Mouse (Mus musculus) cerebellum, postnatal 10 days (tissue): Measurements from ENCODE around the gene Ascc3.

Experiments
- DNase-seq, 2 experiments: peaks; one replicate each; pipeline ENCODE4 v3.0.0; 2021; ENCODE audit warnings: mixed read lengths in 2 of 2

Ascc3 gene

DNA sequence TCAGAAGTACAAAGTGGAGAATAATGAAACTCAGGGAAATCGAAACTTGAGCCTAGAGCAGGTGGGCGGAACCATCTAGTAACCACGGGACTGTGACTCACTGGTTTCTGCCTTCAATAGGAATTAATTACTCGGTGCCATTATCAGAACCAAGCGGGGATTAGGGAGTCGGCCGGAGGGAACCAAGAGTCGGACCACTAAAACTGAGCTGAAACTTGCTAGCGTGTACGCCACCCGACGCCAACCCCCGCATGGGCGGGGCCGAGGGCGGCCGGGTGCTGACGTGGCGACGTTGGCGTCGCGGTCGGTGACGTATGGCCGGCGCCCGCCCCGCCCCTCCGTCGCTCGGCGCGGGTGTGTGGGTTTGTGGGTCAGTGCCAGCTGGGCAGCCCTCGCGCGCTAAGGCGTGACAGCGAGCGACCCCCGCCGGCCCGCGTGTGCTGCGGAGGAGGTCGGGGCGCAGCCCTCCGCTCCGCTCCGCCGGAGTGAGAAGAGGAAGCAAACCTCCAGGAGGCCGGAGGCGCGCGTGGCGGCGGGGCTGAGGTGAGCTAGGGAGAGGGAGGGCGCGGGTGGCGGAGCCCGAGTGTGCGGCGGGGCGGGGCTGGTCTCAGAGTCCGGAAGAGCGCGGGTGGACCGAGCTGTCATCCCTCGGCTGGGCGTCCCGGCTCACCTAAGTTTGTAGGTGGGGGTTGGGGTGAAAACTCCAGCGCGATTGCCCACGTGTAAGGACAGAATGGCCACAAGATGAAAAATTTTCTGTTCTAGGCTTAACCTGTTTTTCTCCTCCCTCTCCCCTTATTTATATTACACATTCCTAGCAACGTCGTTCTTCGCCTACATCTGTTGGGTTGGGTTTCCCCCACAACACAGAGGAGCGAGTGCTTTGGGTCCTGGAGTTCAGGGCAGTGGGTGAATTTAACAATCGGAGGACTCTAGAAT is at the start of gene Ascc3:
Gene Ascc3 (plus strand): TSS at position 315 of the 939 bp plus-strand sequence.
- peak; percentile 97 for DNase-seq

GRCm38 (mm10) chr10:50584721-50585120 is 7.7 kb upstream of the Ascc3 start:
- DNase-seq = no peak

GRCm38 (mm10) chr10:50586556-50586955 is 5.9 kb upstream of the Ascc3 start:
- DNase-seq = no peak

DNA sequence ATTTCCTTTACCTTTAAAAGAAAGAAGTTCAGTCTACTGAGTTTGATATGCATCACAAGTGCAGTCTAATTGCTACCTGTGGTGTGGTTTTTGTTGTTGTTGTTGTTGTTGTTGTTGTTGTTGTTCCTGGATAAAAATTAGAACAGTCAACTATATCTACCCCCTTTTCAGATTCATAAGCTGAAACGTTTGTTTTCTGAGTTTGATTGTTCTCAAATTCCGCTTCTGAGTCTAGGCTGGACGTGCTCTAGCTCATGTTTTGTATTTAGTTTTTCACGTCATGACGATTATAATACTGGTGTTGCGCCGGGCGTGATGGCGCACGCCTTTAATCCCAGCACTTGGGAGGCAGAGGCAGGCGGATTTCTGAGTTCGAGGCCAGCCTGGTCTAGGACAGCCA is 902 bp downstream of the Ascc3 start:
- peak in 1 of 2 experiments; percentile 5 for DNase-seq

DNA sequence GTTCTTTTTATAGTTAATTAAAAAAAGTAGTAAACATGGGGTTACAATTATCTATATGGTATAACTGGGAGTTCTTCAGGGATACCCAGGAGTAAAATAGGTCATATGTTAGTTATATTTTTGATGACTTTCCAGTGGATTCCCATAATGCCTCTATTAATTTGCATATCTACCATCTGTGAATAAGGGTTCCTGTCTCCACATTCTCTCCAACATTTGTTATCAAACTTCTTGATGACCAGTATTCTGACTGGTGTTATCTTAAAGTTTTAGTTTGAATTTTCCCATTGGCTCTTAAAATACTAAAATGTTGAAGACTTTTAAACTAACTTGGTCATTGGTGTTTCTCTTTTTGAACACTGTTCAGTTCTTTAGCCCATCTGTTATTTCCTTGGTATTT is 2.9 kb downstream of the Ascc3 start:
- DNase-seq = no peak

DNA sequence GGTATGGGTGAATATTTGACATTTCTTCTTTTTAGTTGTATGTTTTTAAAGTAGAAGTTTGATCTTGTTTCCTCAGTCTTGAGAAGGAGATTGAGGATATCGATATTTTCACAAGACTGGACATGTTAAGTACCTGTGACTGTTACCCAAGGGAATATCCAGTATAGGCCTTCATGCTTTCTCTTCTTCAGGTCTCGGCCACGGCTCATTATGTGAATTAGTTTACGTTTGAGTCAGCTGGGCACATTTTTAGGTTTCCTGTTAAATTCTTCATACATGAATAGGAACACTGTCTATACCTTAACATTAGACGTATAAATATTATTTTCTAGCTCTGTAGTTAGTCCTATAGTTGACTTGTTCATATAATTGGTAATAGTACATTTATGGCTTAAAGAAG is 12.4 kb downstream of the Ascc3 start:
- DNase-seq = no peak

DNA sequence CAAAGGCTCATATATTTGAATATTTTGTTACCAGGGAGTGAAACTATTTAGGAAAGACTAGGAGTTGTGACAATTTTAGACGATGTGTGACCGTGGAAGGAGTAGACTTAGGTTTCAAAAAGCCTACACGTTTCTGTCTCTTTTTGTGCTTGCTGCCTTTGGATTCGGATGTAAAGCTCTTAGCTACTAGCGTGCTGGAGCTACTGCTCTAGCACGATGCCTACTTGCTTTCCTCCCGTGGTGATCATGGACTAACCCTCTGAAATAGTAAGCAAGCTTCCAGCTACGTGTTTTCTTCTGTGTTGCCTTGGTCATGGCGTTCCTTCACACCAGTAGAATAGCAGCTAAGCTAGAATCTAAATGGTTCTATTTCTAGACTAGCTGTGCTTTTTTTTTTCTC is 21.4 kb downstream of the Ascc3 start:
- no peak for DNase-seq

DNA sequence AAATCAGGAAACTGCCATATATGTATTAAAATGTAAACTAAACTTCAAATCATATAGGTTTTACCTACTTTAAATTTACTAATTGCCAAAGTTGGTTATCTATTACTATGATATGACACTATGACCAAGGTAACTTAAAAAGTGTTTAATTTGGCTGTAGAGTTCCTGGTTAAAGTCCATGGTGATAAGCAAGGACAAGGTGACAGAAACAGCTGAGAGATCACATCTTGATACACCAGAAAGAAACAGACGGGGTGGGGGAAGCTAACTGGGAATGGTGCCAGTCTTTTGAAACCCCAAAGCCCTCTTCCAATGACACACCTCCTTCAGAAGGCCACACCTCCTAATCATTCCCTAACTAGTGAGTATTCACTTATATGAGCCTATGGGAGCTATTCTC is 33.4 kb downstream of the Ascc3 start:
- peak in 1 of 2 experiments; percentile 3 for DNase-seq

GRCm38 (mm10) chr10:50639607-50640006 is 47.1 kb downstream of the Ascc3 start:
- DNase-seq = no peak

- no peak for DNase-seq
Measured at GRCm38 (mm10) chr10:50650612-50651011, 58.1 kb downstream of the Ascc3 start.

DNA sequence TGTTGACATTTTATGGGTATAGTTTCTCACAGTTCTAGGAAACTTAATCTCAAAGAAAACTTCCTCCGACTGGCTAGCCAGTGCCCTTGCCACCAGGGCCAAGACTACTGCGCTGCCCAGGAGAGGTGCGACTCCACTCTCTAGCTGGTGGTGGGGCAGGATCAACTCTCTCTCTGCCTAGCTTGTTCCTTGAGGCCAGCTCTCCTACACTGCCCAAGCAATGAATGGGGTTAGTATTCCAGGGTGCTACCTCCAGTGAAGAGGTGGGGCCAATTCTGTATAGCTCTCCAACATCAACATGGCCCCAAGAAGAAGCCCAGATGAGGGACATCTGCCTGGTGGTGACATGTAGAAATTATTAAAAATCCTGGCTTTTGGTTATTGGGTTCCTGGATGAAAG is 61.1 kb downstream of the Ascc3 start:
- no peak for DNase-seq

- peak; percentile 38 to 54 for DNase-seq
Measured at GRCm38 (mm10) chr10:50657352-50657751, 64.9 kb downstream of the Ascc3 start.

- peak; percentile 75 to 76 for DNase-seq
Measured at GRCm38 (mm10) chr10:50671517-50671916, 79.0 kb downstream of the Ascc3 start.

DNA sequence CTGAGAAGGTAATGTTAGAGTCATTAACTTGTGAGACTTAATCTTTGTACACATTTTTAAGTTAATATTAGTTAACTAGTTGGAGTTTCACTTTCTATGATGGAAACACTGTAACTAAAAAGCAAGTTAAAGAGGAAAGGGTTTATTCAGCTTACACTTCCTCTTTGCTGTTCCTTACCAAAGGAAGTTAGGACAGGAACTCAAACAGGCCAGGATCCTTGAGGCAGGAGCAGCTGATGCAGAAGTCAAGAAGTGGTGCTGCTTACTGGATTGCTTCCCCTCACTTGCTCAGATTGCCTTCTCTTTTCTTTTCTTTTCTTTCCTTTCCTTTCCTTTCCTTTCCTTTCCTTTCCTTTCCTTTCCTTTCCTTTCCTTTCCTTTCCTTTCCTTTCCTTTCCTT is 97.9 kb downstream of the Ascc3 start:
- no peak for DNase-seq

GRCm38 (mm10) chr10:50698836-50699433 is 106.5 kb downstream of the Ascc3 start:
- DNase-seq = peak; percentile 13 to 54

DNA sequence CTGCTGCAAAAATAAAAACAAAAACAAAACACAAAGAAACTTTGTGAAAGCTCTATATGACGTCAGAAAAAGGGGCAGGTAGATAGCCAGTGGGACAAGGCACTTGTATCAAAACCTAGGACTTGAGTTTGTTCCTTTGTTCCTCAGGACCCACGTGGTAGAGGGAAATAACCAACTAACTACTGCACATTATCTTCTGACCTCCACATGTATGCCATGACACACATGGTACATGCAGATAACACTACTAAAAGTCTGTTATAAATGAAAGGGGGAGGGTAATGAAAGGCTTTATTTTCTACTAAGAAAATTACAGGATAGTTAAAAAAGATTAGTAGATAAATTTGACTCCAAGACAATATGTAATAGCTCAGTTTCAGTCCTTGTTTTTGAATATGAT is 109.3 kb downstream of the Ascc3 start:
- no peak for DNase-seq

GRCm38 (mm10) chr10:50702361-50702760 is 109.9 kb downstream of the Ascc3 start:
- no peak for DNase-seq

DNA sequence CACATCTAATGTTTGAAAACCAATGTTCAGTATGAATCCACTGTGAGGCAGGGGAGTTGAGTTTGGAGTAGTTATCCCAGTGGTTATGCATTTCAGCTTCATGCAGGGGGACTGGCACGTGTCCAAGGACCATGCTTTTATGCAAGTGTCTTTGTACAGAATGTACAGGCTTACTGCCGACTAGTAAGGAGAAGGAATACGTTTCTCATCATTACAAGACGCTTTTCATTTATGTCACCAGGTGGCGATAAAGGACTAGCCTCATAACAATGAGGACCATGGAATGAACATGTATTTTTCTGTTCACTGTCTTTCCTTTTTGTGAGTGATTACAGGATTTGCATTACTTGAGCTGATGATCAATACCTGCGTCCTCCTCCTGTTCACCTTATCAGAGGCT is 111.7 kb downstream of the Ascc3 start:
- peak; percentile 73 to 80 for DNase-seq

DNA sequence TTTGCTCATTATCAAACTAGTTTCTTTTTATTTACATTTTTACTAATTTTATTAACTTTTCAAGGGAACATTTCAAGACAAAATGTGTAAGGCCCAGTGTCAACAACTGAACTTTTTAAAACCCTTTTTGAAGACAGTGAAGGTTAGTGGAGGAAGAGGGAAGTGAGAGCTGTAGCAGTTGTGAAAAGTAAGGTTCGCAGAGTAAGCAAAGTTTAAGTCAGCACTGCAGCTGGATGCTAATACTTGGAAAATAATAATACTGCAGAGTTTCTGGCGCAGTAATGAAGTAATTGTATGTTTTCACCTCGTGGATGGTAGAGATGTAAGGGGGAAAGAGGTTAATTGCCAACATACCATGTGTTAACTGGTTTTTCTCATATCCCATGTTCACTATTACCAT is 112.4 kb downstream of the Ascc3 start:
- DNase-seq = no peak

DNA sequence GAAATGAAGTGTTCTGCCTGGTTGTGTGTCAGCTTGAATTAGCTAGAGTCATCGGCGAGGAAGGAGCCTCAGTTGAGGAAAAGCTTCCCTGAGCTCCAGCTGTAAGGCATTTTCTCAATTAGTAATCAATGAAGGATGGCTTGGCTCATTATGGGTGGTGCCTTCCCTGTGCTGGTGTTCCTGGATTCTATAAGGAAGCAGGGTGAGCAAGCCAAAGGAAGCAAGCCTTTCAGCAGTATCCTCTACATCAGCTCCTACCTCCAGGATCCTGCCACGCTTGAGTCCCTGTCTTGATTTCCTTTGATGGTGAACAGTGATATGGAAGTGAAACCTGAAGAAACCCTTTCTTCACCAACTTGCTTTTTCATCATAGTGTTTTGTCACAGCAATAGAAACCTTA is 118.8 kb downstream of the Ascc3 start:
- DNase-seq = peak; percentile 24 to 44

- DNase-seq = peak; percentile 74 to 80
Measured at GRCm38 (mm10) chr10:50711765-50712164, 119.3 kb downstream of the Ascc3 start.

GRCm38 (mm10) chr10:50733459-50733858 is 141.0 kb downstream of the Ascc3 start:
- DNase-seq = no peak

DNA sequence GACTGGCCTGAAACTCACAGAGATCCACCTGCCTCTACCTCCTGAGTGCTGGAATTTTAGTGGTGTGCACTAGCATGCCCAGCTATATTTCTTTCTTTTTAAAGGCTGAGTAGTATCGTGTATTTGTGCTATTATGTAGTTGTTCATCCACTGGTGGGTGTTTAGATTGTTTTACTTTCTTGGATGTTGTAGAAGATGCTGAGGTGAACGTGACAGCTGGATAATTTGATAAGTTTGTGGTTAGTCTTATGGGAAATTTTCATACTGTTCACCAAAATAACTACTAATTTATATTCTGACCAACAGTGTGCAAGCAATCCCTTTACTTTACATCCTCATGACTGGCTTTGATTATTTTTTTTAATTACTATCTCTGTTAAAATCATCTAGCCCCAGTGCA is 169.6 kb downstream of the Ascc3 start:
- no peak for DNase-seq

DNA sequence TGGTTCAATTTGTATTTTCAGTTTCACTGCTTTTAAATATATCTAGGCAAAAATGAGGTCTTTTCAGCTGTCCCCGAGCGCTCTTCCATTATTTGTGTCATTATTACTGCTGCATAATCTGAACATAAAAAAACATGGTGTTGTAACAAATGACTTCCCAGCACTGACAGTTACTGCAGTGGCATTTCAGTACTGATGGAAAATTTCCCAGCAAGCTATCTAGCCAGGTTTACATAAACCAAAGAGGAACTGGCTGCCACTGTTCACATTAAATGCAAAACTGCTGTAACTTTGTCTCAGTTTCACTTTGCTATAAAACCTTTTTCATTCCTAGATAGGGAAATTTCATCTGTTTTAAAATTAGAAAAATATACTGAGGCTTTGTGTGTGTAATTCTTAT is 170.5 kb downstream of the Ascc3 start:
- no peak for DNase-seq
